Mouse (Mus musculus) neural tube, embryonic 12.5 days (tissue): Measurements from ENCODE around the gene Carm1. TPM values are rescaled to one million over a fixed set of nuclear protein-coding genes. Genes with fewer than 3 reads are reported as not detected.
A peak's percentile ranks its signal among the peaks of the same experiment; 100 is the strongest.
"Not testable (repeated sequence)": the region's sequence is repeated elsewhere in the genome, so short reads cannot be mapped to it uniquely, and the experiment has no call there.

Source experiments
- ATAC-seq: fragments of 200-750 bp; cut with Nextera tagmentation; 2 replicates; pipeline ENCODE4 v1.8.0; 2017; ENCODE audit warnings: low read depth, mild to moderate bottlenecking, moderate TSS enrichment, moderate library complexity; ENCODE audit not compliant: low FRiP score
- H3K27ac ChIP-seq: fragments of 300-500 bp; sonication (generic); 2 replicates; pipeline ENCODE4 v1.5.1; 2016
- H3K27me3 ChIP-seq: fragments of 300-500 bp; sonication (generic); replicated peaks from 2 replicates; pipeline ENCODE4 v1.6.1; 2016; ENCODE audit warnings: mild to moderate bottlenecking
- H3K36me3 ChIP-seq: fragments of 300-500 bp; sonication (generic); 2 replicates; pipeline ENCODE4 v1.6.1; 2016; ENCODE audit warnings: mild to moderate bottlenecking
- H3K4me1 ChIP-seq: fragments of 300-500 bp; sonication (generic); 2 replicates; pipeline ENCODE4 v1.6.1; 2016
- H3K4me2 ChIP-seq: fragments of 300-500 bp; sonication (generic); replicated peaks from 2 replicates; pipeline ENCODE4 v1.6.1; 2016; ENCODE audit warnings: mild to moderate bottlenecking
- H3K4me3 ChIP-seq: fragments of 300-500 bp; sonication (generic); 2 replicates; pipeline ENCODE4 v1.5.1; 2016
- H3K9ac ChIP-seq: fragments of 300-500 bp; sonication (generic); 2 replicates; pipeline ENCODE4 v1.6.1; 2016; ENCODE audit warnings: mild to moderate bottlenecking
- H3K9me3 ChIP-seq: fragments of 300-500 bp; sonication (generic); 2 replicates; pipeline ENCODE4 v1.6.1; 2016; ENCODE audit warnings: mild to moderate bottlenecking
- WGBS: fragments of 180-500 bp; shearing (Covaris S2); methylation state at CpG from one replicate; pipeline ENCODE4 v1.1.7; 2016; 5-methylcytosine and 5-hydroxymethylcytosine counted together
- polyA plus RNA-seq: library from polyadenylated mRNA; unstranded; fragments of >200 nt; fragmentation: Nextera tagmentation; extraction: Ambion mirVana; gene quantifications from 2 replicates; pipeline ENCODE4 v1.2.1, GENCODE M21; 2016

Gene Carm1
- polyA plus RNA-seq, 1 experiment from 2014 or later = 77.4 TPM

DNA sequence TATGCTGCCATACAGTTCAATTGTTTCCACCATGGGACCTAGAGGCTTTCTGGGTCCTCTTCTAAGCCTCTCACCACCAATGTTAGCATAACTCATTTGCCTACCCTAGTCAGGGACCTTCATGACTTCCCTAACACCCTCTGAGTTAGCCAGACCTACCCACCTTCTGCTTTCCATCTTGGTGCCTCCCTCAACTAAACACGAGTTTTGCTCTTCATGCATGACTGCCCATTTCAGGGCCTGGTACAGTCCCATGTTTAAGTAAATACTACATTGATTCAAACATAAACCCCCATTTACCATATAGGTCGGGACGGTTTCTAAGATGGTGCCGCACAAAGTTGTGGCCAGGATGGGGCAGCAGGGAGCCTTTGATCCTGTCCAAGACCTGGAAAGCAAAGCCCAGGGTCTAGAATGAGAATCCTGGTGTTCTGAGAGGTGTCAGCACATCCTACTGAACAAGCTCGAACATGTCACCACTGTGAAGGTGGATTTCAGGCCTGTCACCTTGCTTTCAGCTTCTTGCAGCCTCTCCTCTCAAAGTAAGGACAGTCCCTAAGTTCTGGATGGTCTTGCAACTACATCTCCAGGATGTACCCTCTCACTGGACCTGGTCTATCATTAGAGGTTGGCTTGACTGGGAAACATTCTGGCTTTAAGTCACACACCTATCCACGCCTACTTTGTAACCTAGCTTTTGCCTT is 44.6 kb downstream of the Carm1 start:
- 90% methylated on average over 6 of the region's 6 CpGs for WGBS
- Histone ChIP-seq H3K4me3 (peak overlapping the region; percentile 97; the same call in 1 of the 2 replicates), H3K36me3 (peaks cover 58% of the 10 kb centered on the region)

GRCm38 (mm10) chr9:21591831-21592702 is 45.4 kb downstream of the Carm1 start:
- Histone ChIP-seq H3K4me3 (peak overlapping the region; percentile 97), H3K9me3 (no peaks in the 10 kb centered on the region), H3K27me3 (no peaks in the 10 kb centered on the region), H3K36me3 (peaks cover 52% of the 10 kb centered on the region), H3K4me2 (peak overlapping the region; percentile 93), H3K27ac (no peak overlapping the region), H3K4me1 (peaks cover 24% of the 10 kb centered on the region), H3K9ac (peak overlapping the region; percentile 46)
- ATAC-seq = peak; percentile 79
- WGBS = 21% methylated on average over 17 of the region's 17 CpGs

More for the DNA sequence above, 44.6 kb downstream of the Carm1 start:
- no peak overlapping the region for H3K9ac ChIP-seq
- H3K4me2 ChIP-seq = peak overlapping the region; percentile 93
- no peaks in the 10 kb centered on the region for H3K27me3 ChIP-seq
- H3K4me1 ChIP-seq = peaks cover 24% of the 10 kb centered on the region
- no peak for ATAC-seq
- no peaks in the 10 kb centered on the region for H3K9me3 ChIP-seq
- no peak overlapping the region for H3K27ac ChIP-seq

- under 1% methylated on average over 30 of the region's 30 CpGs for WGBS
- Histone ChIP-seq H3K9me3 (no peaks in the 10 kb centered on the region), H3K4me2 (peak within 1 kb of the TSS; percentile 93), H3K36me3 (peaks cover 45% of the 10 kb centered on the region), H3K9ac (peak within 1 kb of the TSS; percentile 93), H3K27ac (peak within 1 kb of the TSS; percentile 76; the same call in 1 of the 2 replicates), H3K27me3 (no peaks in the 10 kb centered on the region), H3K4me3 (peak within 1 kb of the TSS; percentile 97), H3K4me1 (peaks cover 24% of the 10 kb centered on the region)
- ATAC-seq = peak; percentile 88
Measured at GRCm38 (mm10) chr9:21592703-21593121, 46.0 kb downstream of the Carm1 start, which contains the start of the genes Timm29 and Yipf2. Gene Timm29, plus strand, starts transcription at chr9:21592722. Gene Yipf2, minus strand, starts transcription at chr9:21592828.

GRCm38 (mm10) chr9:21593122-21593721 is 46.5 kb downstream of the Carm1 start:
- Histone ChIP-seq H3K4me2 (peak overlapping the region; percentile 93), H3K27me3 (no peaks in the 10 kb centered on the region), H3K36me3 (peaks cover 40% of the 10 kb centered on the region), H3K9ac (peak overlapping the region; percentile 93), H3K27ac (peak overlapping the region; percentile 76; the same call in 1 of the 2 replicates), H3K9me3 (no peaks in the 10 kb centered on the region), H3K4me3 (peak overlapping the region; percentile 97), H3K4me1 (peaks cover 24% of the 10 kb centered on the region)
- ATAC-seq = peak; percentile 69
- 2% methylated on average over 69 of the region's 69 CpGs for WGBS

DNA sequence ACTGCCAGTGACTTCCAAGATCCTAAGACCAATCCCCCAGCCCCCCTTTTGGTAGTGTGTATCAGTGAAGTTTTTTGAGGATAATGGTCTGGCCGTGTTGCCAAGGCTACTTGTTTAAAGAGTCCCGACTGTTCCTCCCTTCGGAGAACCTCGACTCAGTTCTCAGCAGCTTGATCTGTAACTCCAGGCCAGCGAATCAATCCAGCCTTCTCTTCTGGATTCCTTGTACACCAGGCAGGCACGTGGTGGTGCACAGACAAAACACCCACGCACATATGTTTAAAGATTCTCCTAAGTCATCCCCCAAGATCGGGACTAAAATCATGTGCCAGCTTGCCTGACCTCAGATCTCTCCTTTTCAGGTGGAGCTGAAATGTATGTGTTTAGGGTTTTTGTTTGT is 47.7 kb downstream of the Carm1 start:
- H3K27me3 ChIP-seq, H3K9me3 ChIP-seq, H3K27ac ChIP-seq, ATAC-seq: not testable (repeated sequence)
- 91% methylated on average over 8 of the region's 8 CpGs for WGBS
- peaks cover 24% of the 10 kb centered on the region for H3K4me1 ChIP-seq
- peak overlapping the region; percentile 97; the same call in 1 of the 2 replicates for H3K4me3 ChIP-seq
- peaks cover 29% of the 10 kb centered on the region for H3K36me3 ChIP-seq
- peak overlapping the region; percentile 93 for H3K4me2 ChIP-seq
- 0 out of 2 replicates have a peak overlapping the region, but pooled peaks have one; percentile 93 for H3K9ac ChIP-seq

- H3K27me3 ChIP-seq = no peaks in the 10 kb centered on the region
- peak overlapping the region; percentile 93; the same call in 1 of the 2 replicates for H3K4me2 ChIP-seq
- no peaks in the 10 kb centered on the region for H3K9me3 ChIP-seq
- H3K4me3 ChIP-seq = no peak overlapping the region
- peaks cover 24% of the 10 kb centered on the region for H3K36me3 ChIP-seq
- no peak overlapping the region for H3K9ac ChIP-seq
- H3K4me1 ChIP-seq = peaks cover 24% of the 10 kb centered on the region
- WGBS = 94% methylated on average over 2 of the region's 2 CpGs
- ATAC-seq = no peak
- H3K27ac ChIP-seq = no peak overlapping the region
Measured at GRCm38 (mm10) chr9:21594838-21595237, 48.1 kb downstream of the Carm1 start.

DNA sequence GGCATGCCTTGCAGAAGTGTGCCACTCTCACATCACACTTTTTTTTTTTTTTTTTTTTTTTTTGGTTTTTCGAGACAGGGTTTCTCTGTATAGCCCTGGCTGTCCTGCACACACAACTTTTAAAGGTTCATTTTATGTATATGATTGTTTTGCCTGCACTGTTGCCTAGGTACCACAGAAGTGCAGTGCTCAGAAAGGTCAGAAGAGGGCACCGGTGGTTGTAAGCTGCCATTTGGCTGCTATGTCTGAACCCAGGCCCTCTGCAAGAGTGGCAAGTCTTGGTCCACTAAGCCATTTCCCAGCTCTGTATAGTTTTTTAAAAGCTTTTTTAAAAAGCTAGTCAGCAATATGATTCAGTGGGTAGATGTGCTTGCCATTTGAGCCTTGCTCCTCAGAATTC is 51.5 kb downstream of the Carm1 start:
- Histone ChIP-seq H3K4me2 (no peak overlapping the region), H3K4me3 (no peak overlapping the region), H3K9me3 (no peaks in the 10 kb centered on the region), H3K4me1 (peaks cover 14% of the 10 kb centered on the region), H3K27me3 (no peaks in the 10 kb centered on the region), H3K36me3 (peaks cover 14% of the 10 kb centered on the region), H3K9ac (no peak overlapping the region), H3K27ac (no peak overlapping the region)
- WGBS = 27% methylated on average over 2 of the region's 2 CpGs
- ATAC-seq = no peak

DNA sequence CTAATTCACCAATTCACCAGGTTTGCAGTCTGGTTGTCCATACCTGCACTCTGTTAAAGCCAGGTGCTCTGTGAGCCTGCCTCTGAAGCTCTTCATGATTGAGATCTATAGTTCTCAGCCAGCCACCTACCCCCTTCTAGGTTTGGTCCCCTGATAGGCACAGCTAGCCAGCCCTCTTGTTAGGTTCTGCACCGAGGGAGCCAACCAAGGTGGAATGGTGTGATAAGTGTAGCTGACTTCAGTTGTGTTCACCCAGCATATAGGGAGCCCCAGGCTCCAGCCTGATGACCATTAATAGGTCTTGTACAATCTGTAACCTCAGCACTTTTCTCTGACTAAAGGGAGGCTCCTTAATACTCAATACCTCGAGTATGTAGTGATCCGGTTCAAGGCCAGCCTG is 53.5 kb downstream of the Carm1 start:
- no peak overlapping the region for H3K4me3 ChIP-seq
- no peak overlapping the region for H3K9ac ChIP-seq
- no peaks in the 10 kb centered on the region for H3K27me3 ChIP-seq
- no peak overlapping the region for H3K27ac ChIP-seq
- WGBS = 79% methylated on average over 3 of the region's 3 CpGs
- ATAC-seq = no peak
- no peaks in the 10 kb centered on the region for H3K4me1 ChIP-seq
- no peaks in the 10 kb centered on the region for H3K9me3 ChIP-seq
- peaks cover 8% of the 10 kb centered on the region; the same call in 1 of the 2 replicates for H3K36me3 ChIP-seq
- no peak overlapping the region for H3K4me2 ChIP-seq

GRCm38 (mm10) chr9:21601073-21601472 is 54.4 kb downstream of the Carm1 start:
- 83% methylated on average over 2 of the region's 2 CpGs for WGBS
- no peaks in the 10 kb centered on the region for H3K27me3 ChIP-seq
- H3K36me3 ChIP-seq = peaks cover 4% of the 10 kb centered on the region; the same call in 1 of the 2 replicates
- H3K4me3 ChIP-seq = no peak overlapping the region
- no peak overlapping the region for H3K27ac ChIP-seq
- ATAC-seq = no peak
- no peak overlapping the region for H3K4me2 ChIP-seq
- no peak overlapping the region for H3K9ac ChIP-seq
- no peaks in the 10 kb centered on the region for H3K4me1 ChIP-seq
- H3K9me3 ChIP-seq = no peaks in the 10 kb centered on the region

DNA sequence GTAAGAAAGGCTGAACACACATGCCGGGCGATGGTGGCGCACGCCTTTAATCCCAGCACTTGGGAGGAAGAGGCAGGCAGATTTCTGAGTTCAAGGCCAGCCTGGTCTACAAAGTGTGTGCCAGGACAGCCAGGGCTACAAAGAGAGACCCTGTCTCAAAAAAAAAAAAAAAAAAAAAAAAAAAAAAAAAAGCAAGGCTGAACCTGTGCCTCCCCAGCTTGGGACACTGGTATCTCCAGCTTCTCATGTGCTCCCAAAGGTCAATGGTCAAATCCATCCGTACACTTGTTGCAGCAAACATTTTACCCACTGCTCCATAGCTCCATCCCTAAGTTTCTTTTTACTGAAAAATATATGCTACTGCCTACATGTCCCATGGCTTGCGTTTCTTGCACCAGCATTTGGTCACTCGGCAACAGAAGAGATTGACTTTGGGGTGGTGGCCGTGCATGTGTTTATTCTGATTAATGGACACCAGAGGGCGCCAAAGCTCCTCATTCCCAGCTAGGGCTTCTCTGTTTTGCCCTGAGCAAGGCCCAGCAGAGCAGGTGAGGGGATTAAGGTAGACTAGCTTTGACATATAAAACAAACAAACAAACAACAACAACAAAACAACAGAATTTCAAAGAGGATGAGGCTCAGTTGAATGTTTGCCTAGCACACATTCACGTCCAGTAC is 55.2 kb downstream of the Carm1 start:
- no peak overlapping the region for H3K27ac ChIP-seq
- H3K9me3 ChIP-seq = no peaks in the 10 kb centered on the region
- WGBS = 49% methylated on average over 10 of the region's 10 CpGs
- H3K4me3 ChIP-seq = no peak overlapping the region
- no peak overlapping the region for H3K9ac ChIP-seq
- H3K36me3 ChIP-seq = no peaks in the 10 kb centered on the region
- no peak for ATAC-seq
- no peaks in the 10 kb centered on the region for H3K4me1 ChIP-seq
- H3K4me2 ChIP-seq = no peak overlapping the region
- H3K27me3 ChIP-seq = no peaks in the 10 kb centered on the region

GRCm38 (mm10) chr9:21604119-21604518 is 57.4 kb downstream of the Carm1 start:
- no peaks in the 10 kb centered on the region for H3K27me3 ChIP-seq
- H3K4me3 ChIP-seq = no peak overlapping the region
- H3K36me3 ChIP-seq = no peaks in the 10 kb centered on the region
- no peak overlapping the region for H3K27ac ChIP-seq
- WGBS = 77% methylated on average over 5 of the region's 5 CpGs
- no peaks in the 10 kb centered on the region for H3K9me3 ChIP-seq
- H3K9ac ChIP-seq = no peak overlapping the region
- H3K4me1 ChIP-seq = no peaks in the 10 kb centered on the region
- no peak overlapping the region for H3K4me2 ChIP-seq
- no peak for ATAC-seq
